Mouse (Mus musculus): ENCODE measurements around the gene 4933411K16Rik.

Gene 4933411K16Rik

GRCm38 (mm10) chr19:42051948-42052347 lies at the start of gene 4933411K16Rik:
TSS of gene 4933411K16Rik (plus strand) at chr19:42052248.
- in situ Hi-C loops (cut with MboI; ENCODE audit: unreplicated experiment in 2 of 2): no loop called here

GRCm38 (mm10) chr19:42004258-42004657 lies 47.8 kb upstream of the 4933411K16Rik start:
- in situ Hi-C loops (cut with MboI; ENCODE audit: unreplicated experiment in 2 of 2): no loop called here

- in situ Hi-C loops (cut with MboI; ENCODE audit: unreplicated experiment in 2 of 2): no loop called here
Measured at GRCm38 (mm10) chr19:42005616-42006015, 46.4 kb upstream of the 4933411K16Rik start.

GRCm38 (mm10) chr19:42006568-42006967 lies 45.5 kb upstream of the 4933411K16Rik start:
- in situ Hi-C loops (cut with MboI; ENCODE audit: unreplicated experiment in 2 of 2): no loop called here

GRCm38 (mm10) chr19:42008586-42008985 lies 43.5 kb upstream of the 4933411K16Rik start:
- in situ Hi-C loops (cut with MboI; ENCODE audit: unreplicated experiment in 2 of 2): no loop called here

GRCm38 (mm10) chr19:42009067-42009466 lies 43.0 kb upstream of the 4933411K16Rik start:
- in situ Hi-C loops (cut with MboI; ENCODE audit: unreplicated experiment in 2 of 2): no loop called here

GRCm38 (mm10) chr19:42010436-42010835 lies 41.6 kb upstream of the 4933411K16Rik start:
- in situ Hi-C loops (cut with MboI; ENCODE audit: unreplicated experiment in 2 of 2): no loop called here

GRCm38 (mm10) chr19:42011123-42011522 lies 40.9 kb upstream of the 4933411K16Rik start:
- in situ Hi-C loops (cut with MboI; ENCODE audit: unreplicated experiment in 2 of 2): no loop called here

- in situ Hi-C loops (cut with MboI; ENCODE audit: unreplicated experiment in 2 of 2): no loop called here
Measured at GRCm38 (mm10) chr19:42014231-42014825, 37.7 kb upstream of the 4933411K16Rik start.

- in situ Hi-C loops (cut with MboI; ENCODE audit: unreplicated experiment in 2 of 2): no loop called here
Measured at GRCm38 (mm10) chr19:42015001-42015400, 37.0 kb upstream of the 4933411K16Rik start.

GRCm38 (mm10) chr19:42016251-42016650 lies 35.8 kb upstream of the 4933411K16Rik start:
- in situ Hi-C loops (cut with MboI; ENCODE audit: unreplicated experiment in 2 of 2): no loop called here

GRCm38 (mm10) chr19:42016840-42017239 lies 35.2 kb upstream of the 4933411K16Rik start:
- in situ Hi-C loops (cut with MboI; ENCODE audit: unreplicated experiment in 2 of 2): no loop called here

GRCm38 (mm10) chr19:42017399-42018247 lies 34.4 kb upstream of the 4933411K16Rik start:
- in situ Hi-C loops (cut with MboI; ENCODE audit: unreplicated experiment in 2 of 2): no loop called here

GRCm38 (mm10) chr19:42019011-42019522 lies 33.0 kb upstream of the 4933411K16Rik start:
- in situ Hi-C loops (cut with MboI; ENCODE audit: unreplicated experiment in 2 of 2): no loop called here

GRCm38 (mm10) chr19:42021681-42022541 lies 30.1 kb upstream of the 4933411K16Rik start:
- in situ Hi-C loops (cut with MboI; ENCODE audit: unreplicated experiment in 2 of 2): loop anchor here (10.0 kb wide), 3 partner anchors 207 to 367 kb away; partner anchors contain the start of gene Arhgap19 (in 1 of the 2)

GRCm38 (mm10) chr19:42022542-42022848 lies 29.6 kb upstream of the 4933411K16Rik start:
- in situ Hi-C loops (cut with MboI; ENCODE audit: unreplicated experiment in 2 of 2): loop anchor here (10.0 kb wide), 3 partner anchors 208 to 368 kb away; partner anchors contain the start of gene Arhgap19 (in 1 of the 2)

GRCm38 (mm10) chr19:42026158-42026557 lies 25.9 kb upstream of the 4933411K16Rik start:
- in situ Hi-C loops (cut with MboI; ENCODE audit: unreplicated experiment in 2 of 2): loop anchor here (10.0 to 25.0 kb wide), 4 partner anchors 211 to 1386 kb away; partner anchors contain the start of gene Arhgap19 (in 1 of the 2)

GRCm38 (mm10) chr19:42031112-42031511 lies 20.9 kb upstream of the 4933411K16Rik start:
- in situ Hi-C loops (cut with MboI; ENCODE audit: unreplicated experiment in 2 of 2): loop anchor here (5.0 to 25.0 kb wide), 2 partner anchors 121 to 1381 kb away; no protein-coding TSS in a partner anchor

- in situ Hi-C loops (cut with MboI; ENCODE audit: unreplicated experiment in 2 of 2): loop anchor here (5.0 to 25.0 kb wide), 2 partner anchors 119 to 1379 kb away; no protein-coding TSS in a partner anchor
Measured at GRCm38 (mm10) chr19:42033611-42034010, 18.4 kb upstream of the 4933411K16Rik start.

- in situ Hi-C loops (cut with MboI; ENCODE audit: unreplicated experiment in 2 of 2): loop anchor here (5.0 to 25.0 kb wide), 2 partner anchors 118 to 1378 kb away; no protein-coding TSS in a partner anchor
Measured at GRCm38 (mm10) chr19:42034146-42034775, 17.8 kb upstream of the 4933411K16Rik start.
